Comparison of ENCODE assay signal across 20 mouse cellular contexts in genomic region chr5:5206012-5206411, GRCm38 (mm10).
DNase-seq lines count a peak whose midpoint lies in the region; ATAC-seq and TF ChIP-seq lines count a peak whose summit lies in the region.
"Had no signal": no experiment of that assay in that cellular context is flagged by ENCODE, and none has a peak within 500 bp of the region (broad histone marks: within the 10 kb centered on the region; RNA-seq: fewer than 3 reads in every experiment).

No protein-coding gene starts in this region.

- DNase-seq in cerebellum, postnatal 10 days: peak; percentile 24 to 27
- no peak for DNase-seq in cerebellum, adult 11 months
- DNase-seq in neural tube, embryonic 11.5 days (ENCODE audit: low spot score): peak; percentile 37
- no peak for DNase-seq in neural tube, embryonic 10.5 days (ENCODE audit: extremely low spot score, low spot score)
- DNase-seq in left cerebral cortex, postnatal 4 days: no peak
- no peak for DNase-seq in forebrain, postnatal 0 days
- DNase-seq: cerebellum, adult 11-12 months; gastrocnemius, postnatal 10 days; heart, postnatal 36 days; kidney, adult 11 months; kidney, postnatal 14 days; layer of hippocampus, adult 9-11 months; liver; lung, embryonic 14.5 days; retina, postnatal 1 day had no signal

- H3K4me3 ChIP-seq in neural tube, embryonic 11.5 days (ENCODE audit: low read depth, low read length): no peak overlapping the region
- H3K4me3 ChIP-seq in hindbrain, embryonic 15.5 days: no peak overlapping the region
- H3K4me3 ChIP-seq in liver, embryonic 12.5 days: no peak overlapping the region
- H3K4me3 ChIP-seq in forebrain, postnatal 0 days (ENCODE audit: low read depth, low read length): no peak overlapping the region
- H3K4me3 ChIP-seq: erythroblast, embryonic 14.5 days; megakaryocyte, embryonic 14.5 days had no signal

- H3K27me3 ChIP-seq in neural tube, embryonic 11.5 days (ENCODE audit: control insufficient read depth, insufficient read depth, low read length): no peaks in the 10 kb centered on the region
- H3K27me3 ChIP-seq in hindbrain, embryonic 15.5 days: no peaks in the 10 kb centered on the region
- H3K27me3 ChIP-seq in liver, embryonic 12.5 days (replicated peaks): peaks cover 3% of the 10 kb centered on the region; the same call in 1 of the 2 replicates
- no peaks in the 10 kb centered on the region for H3K27me3 ChIP-seq in forebrain, postnatal 0 days (ENCODE audit: insufficient read depth, low read length)
- H3K27me3 ChIP-seq: megakaryocyte, embryonic 14.5 days had no signal

- H3K4me2 ChIP-seq in neural tube, embryonic 11.5 days (ENCODE audit: low read depth): no peak overlapping the region
- H3K4me2 ChIP-seq in hindbrain, embryonic 15.5 days: no peak overlapping the region
- no peak overlapping the region for H3K4me2 ChIP-seq in liver, embryonic 12.5 days
- H3K4me2 ChIP-seq in forebrain, postnatal 0 days (ENCODE audit: low read depth): no peak overlapping the region
- H3K4me2 ChIP-seq: heart, embryonic 11.5 days; lung, embryonic 14.5 days had no signal

- peak; percentile 31; the same call in 1 of the 2 replicates for ATAC-seq in neural tube, embryonic 11.5 days (ENCODE audit: insufficient read depth, low FRiP score, low TSS enrichment)
- peak; percentile 31; the same call in 1 of the 2 replicates for ATAC-seq in hindbrain, embryonic 15.5 days (ENCODE audit: low FRiP score, low read depth)
- ATAC-seq in liver, embryonic 12.5 days: no peak
- ATAC-seq in forebrain, postnatal 0 days: no peak

- H3K4me1 ChIP-seq in neural tube, embryonic 11.5 days (ENCODE audit: control insufficient read depth, insufficient read depth, low read length): no peaks in the 10 kb centered on the region
- no peaks in the 10 kb centered on the region for H3K4me1 ChIP-seq in hindbrain, embryonic 15.5 days (replicated peaks)
- H3K4me1 ChIP-seq in liver, embryonic 12.5 days: peaks cover 4% of the 10 kb centered on the region
- H3K4me1 ChIP-seq in forebrain, postnatal 0 days (ENCODE audit: insufficient read depth): no peaks in the 10 kb centered on the region; the same call in 1 of the 2 replicates
- H3K4me1 ChIP-seq: megakaryocyte, embryonic 14.5 days had no signal

- H3K36me3 ChIP-seq in neural tube, embryonic 11.5 days (ENCODE audit: control insufficient read depth, insufficient read depth, low read length): no peaks in the 10 kb centered on the region
- H3K36me3 ChIP-seq in hindbrain, embryonic 15.5 days: no peaks in the 10 kb centered on the region
- H3K36me3 ChIP-seq in liver, embryonic 12.5 days: no peaks in the 10 kb centered on the region
- H3K36me3 ChIP-seq in forebrain, postnatal 0 days (ENCODE audit: insufficient read depth): no peaks in the 10 kb centered on the region

- no peak for TF ChIP-seq CTCF in forebrain, postnatal 0 days (IDR thresholded peaks at IDR 0.05; ENCODE audit: low read depth)

- 62% methylated on average over 9 of the region's 9 CpGs for WGBS in neural tube, embryonic 11.5 days
- WGBS in hindbrain, embryonic 15.5 days: 34% methylated on average over 9 of the region's 9 CpGs
- WGBS in liver, embryonic 12.5 days (ENCODE audit: insufficient replicate concordance): 71% methylated on average over 9 of the region's 9 CpGs
- WGBS in forebrain, postnatal 0 days: 72% methylated on average over 9 of the region's 9 CpGs

- H3K9me3 ChIP-seq in neural tube, embryonic 11.5 days (ENCODE audit: control insufficient read depth, low read length): no peaks in the 10 kb centered on the region
- H3K9me3 ChIP-seq in hindbrain, embryonic 15.5 days: no peaks in the 10 kb centered on the region
- H3K9me3 ChIP-seq in liver, embryonic 12.5 days (replicated peaks): no peaks in the 10 kb centered on the region
- no peaks in the 10 kb centered on the region for H3K9me3 ChIP-seq in forebrain, postnatal 0 days (ENCODE audit: low read length)
- H3K9me3 ChIP-seq: megakaryocyte, embryonic 14.5 days had no signal

- H3K9ac ChIP-seq in neural tube, embryonic 11.5 days (ENCODE audit: low read length): no peak overlapping the region
- H3K9ac ChIP-seq in hindbrain, embryonic 15.5 days: no peak overlapping the region
- H3K9ac ChIP-seq in liver, embryonic 12.5 days: no peak overlapping the region
- H3K9ac ChIP-seq in forebrain, postnatal 0 days: no peak overlapping the region
- H3K9ac ChIP-seq: lung, embryonic 14.5 days had no signal

- intact Hi-C loops in left cerebral cortex, postnatal 4 days (cut with DNase I): no loop called here

- H3K27ac ChIP-seq in neural tube, embryonic 11.5 days (ENCODE audit: low read depth, low read length): no peak overlapping the region
- H3K27ac ChIP-seq in hindbrain, embryonic 15.5 days (replicated peaks): no peak overlapping the region
- no peak overlapping the region for H3K27ac ChIP-seq in liver, embryonic 12.5 days
- no peak overlapping the region for H3K27ac ChIP-seq in forebrain, postnatal 0 days (ENCODE audit: low read depth, low read length)

Comparison
In these comparisons a context has a peak if more than half of its experiments do, and no peak if none do; other contexts are left out.
1. DNase-seq: peak in cerebellum, postnatal 10 days (2 of 2) and neural tube, embryonic 11.5 days (single experiment); none in cerebellum, adult 11 months (single experiment), neural tube, embryonic 10.5 days (single experiment), left cerebral cortex, postnatal 4 days (single experiment) and forebrain, postnatal 0 days (single experiment).
2. ATAC-seq: peak in neural tube, embryonic 11.5 days (single experiment) and hindbrain, embryonic 15.5 days (single experiment); none in liver, embryonic 12.5 days (single experiment) and forebrain, postnatal 0 days (single experiment).